Mouse (Mus musculus) embryonic facial prominence, embryonic 13.5 days (tissue): ENCODE measurements around the gene Rbbp6. TPM values are rescaled to one million over a fixed set of nuclear protein-coding genes. Genes with fewer than 3 reads are reported as not detected.

Experiments
- ATAC-seq: fragments of 200-750 bp; cut with Nextera tagmentation; 2 replicates; pipeline ENCODE4 v1.8.0; 2017; ENCODE audit warnings: low read depth; ENCODE audit not compliant: insufficient number of reproducible peaks, insufficient read depth, low FRiP score, low TSS enrichment
- H3K27ac ChIP-seq: fragments of 300-500 bp; sonication (generic); 2 replicates; pipeline ENCODE4 v1.5.1; 2015; ENCODE audit warnings: moderate library complexity, mild to moderate bottlenecking, inconsistent platforms
- H3K27me3 ChIP-seq: fragments of 300-500 bp; sonication (generic); 2 replicates; pipeline ENCODE4 v1.6.1; 2015; ENCODE audit warnings: mild to moderate bottlenecking, inconsistent platforms
- H3K36me3 ChIP-seq: fragments of 300-500 bp; sonication (generic); 2 replicates; pipeline ENCODE4 v1.6.1; 2015; ENCODE audit warnings: mild to moderate bottlenecking, inconsistent platforms
- H3K4me1 ChIP-seq: fragments of 300-500 bp; sonication (generic); 2 replicates; pipeline ENCODE4 v1.6.1; 2015; ENCODE audit warnings: inconsistent platforms
- H3K4me2 ChIP-seq: fragments of 300-500 bp; sonication (generic); 2 replicates; pipeline ENCODE4 v1.6.1; 2015; ENCODE audit warnings: moderate library complexity, mild to moderate bottlenecking, inconsistent platforms
- H3K4me3 ChIP-seq: fragments of 300-500 bp; sonication (generic); 2 replicates; pipeline ENCODE4 v1.5.1; 2015; ENCODE audit warnings: mild to moderate bottlenecking, inconsistent platforms
- H3K9ac ChIP-seq: fragments of 300-500 bp; sonication (generic); 2 replicates; pipeline ENCODE4 v1.6.1; 2015; ENCODE audit warnings: mild to moderate bottlenecking, inconsistent platforms
- H3K9me3 ChIP-seq: fragments of 300-500 bp; sonication (generic); 2 replicates; pipeline ENCODE4 v1.6.1; 2016; ENCODE audit warnings: inconsistent platforms
- WGBS: fragments of 180-500 bp; shearing (Covaris S2); methylation state at CpG from one replicate; pipeline ENCODE4 v1.1.7; 2015; ENCODE audit warnings: mixed read lengths; 5-methylcytosine and 5-hydroxymethylcytosine counted together
- polyA plus RNA-seq: library from polyadenylated mRNA; unstranded; fragments of >200 nt; fragmentation: Nextera tagmentation; extraction: Ambion mirVana; gene quantifications from 2 replicates; pipeline ENCODE4 v1.2.1, GENCODE M21; 2015

Gene Rbbp6
- polyA plus RNA-seq, 1 experiment from 2014 or later, result 41.0 TPM

DNA sequence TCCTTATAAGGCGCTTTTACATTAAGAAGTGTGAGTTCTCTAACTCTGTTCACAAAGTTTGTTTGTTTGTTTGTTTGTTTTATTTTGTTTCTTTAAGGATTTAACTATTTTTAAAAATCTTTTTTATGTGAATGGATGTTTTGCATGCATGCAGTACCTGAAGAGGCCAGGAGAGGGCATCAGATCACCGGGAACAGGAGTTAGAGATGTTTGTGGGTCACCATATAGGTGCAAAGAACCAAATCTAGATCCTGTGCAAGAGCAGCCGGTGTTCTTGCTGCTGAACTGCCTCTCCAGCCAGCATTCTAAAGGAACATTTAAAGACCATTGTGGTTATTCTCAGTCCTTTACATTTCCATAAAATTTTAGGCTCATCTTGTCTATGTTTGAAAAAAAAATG is 52.1 kb downstream of the Rbbp6 start:
- no peak for ATAC-seq
- no peaks in the 10 kb centered on the region for H3K9me3 ChIP-seq
- H3K9ac ChIP-seq, result no peak overlapping the region
- no peak overlapping the region for H3K4me3 ChIP-seq
- 35% methylated on average over 3 of the region's 3 CpGs for WGBS
- H3K27me3 ChIP-seq, result no peaks in the 10 kb centered on the region
- H3K27ac ChIP-seq, result no peak overlapping the region
- no peaks in the 10 kb centered on the region for H3K4me1 ChIP-seq
- no peak overlapping the region for H3K4me2 ChIP-seq
- no peaks in the 10 kb centered on the region for H3K36me3 ChIP-seq

DNA sequence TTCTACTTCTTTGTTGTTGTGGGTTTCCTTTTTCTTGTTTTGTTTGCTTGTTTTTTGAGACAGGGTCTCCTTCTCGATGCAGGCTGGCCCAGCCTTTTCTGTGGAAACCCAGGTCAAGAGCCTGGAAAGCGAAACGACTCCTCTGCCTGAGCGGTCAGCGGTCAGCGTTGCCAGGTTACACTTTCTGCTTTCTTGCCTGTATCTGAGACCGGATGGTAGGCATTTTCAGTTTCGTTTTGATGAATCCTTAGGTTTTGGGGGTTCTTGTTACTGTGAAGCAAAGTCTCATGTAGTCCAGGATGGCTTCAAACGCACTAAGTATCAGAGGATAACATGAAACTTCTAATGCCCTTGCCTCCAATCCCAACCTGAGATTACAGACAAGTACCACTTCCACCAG is 59.6 kb downstream of the Rbbp6 start:
- Histone ChIP-seq H3K4me2 (no peak overlapping the region), H3K36me3 (no peaks in the 10 kb centered on the region), H3K9me3 (no peaks in the 10 kb centered on the region), H3K27me3 (no peaks in the 10 kb centered on the region), H3K4me3 (no peak overlapping the region), H3K4me1 (no peaks in the 10 kb centered on the region; the same call in 1 of the 2 replicates), H3K9ac (no peak overlapping the region), H3K27ac (no peak overlapping the region)
- no peak for ATAC-seq
- WGBS, result 74% methylated on average over 9 of the region's 9 CpGs

DNA sequence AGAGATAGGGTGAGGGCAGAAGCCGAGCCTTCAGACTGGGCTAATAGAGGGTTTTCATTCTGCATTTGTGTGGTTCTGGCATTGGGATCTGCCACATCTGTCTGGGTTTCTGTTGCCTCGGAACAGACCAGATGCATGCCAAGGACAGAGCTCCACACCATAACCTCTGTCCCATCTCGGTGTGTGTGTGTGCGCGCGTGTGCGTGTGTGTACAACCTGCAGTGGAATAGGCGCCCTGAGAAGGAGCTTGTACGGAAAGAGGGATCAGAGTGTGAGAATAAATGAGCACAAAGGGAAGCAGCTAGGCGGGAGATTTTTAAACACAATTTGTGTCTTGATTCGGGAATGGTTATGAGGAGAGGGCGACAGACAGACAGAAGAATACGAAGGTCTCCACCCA is 64.8 kb downstream of the Rbbp6 start:
- Histone ChIP-seq H3K27me3 (no peaks in the 10 kb centered on the region), H3K36me3 (no peaks in the 10 kb centered on the region), H3K9ac (0 out of 2 replicates have a peak overlapping the region, but pooled peaks have one; percentile 67), H3K4me3 (peak overlapping the region; percentile 43), H3K9me3 (no peaks in the 10 kb centered on the region), H3K4me1 (peaks cover 17% of the 10 kb centered on the region), H3K27ac (peak overlapping the region; percentile 60; the same call in 1 of the 2 replicates), H3K4me2 (peak overlapping the region; percentile 88)
- ATAC-seq, result no peak
- 18% methylated on average over 13 of the region's 13 CpGs for WGBS

DNA sequence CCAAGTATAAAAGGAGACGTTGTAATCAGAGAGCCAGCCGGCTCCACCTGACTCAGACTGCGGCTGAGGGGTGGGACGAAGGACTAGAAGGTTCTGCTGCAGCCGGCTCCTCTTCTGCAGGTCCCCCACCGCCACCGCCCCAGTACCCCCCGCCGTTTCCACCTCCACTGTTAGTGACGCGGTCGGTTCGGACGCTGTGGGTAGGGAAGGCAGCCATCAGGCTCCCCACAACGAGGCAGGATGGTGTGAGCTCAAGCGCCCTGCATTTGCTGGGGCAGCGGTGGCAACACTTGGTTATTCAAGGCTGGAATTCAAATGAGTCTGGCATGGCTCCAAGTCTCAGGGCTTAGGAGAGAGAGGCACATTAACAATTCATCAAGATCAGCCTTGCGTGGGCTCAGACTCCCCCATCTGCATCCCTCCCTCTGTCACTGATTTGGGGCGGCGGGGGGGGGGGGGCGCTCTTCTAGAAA is 65.3 kb downstream of the Rbbp6 start:
- Histone ChIP-seq H3K36me3 (no peaks in the 10 kb centered on the region), H3K9me3 (no peaks in the 10 kb centered on the region), H3K4me3 (peak overlapping the region; percentile 43), H3K27me3 (no peaks in the 10 kb centered on the region), H3K4me1 (peaks cover 17% of the 10 kb centered on the region), H3K27ac (0 out of 2 replicates have a peak overlapping the region, but pooled peaks have one; percentile 60), H3K9ac (peak overlapping the region; percentile 67), H3K4me2 (peak overlapping the region; percentile 88)
- peak; percentile 59; the same call in 1 of the 2 replicates for ATAC-seq
- 0% methylated on average over 21 of the region's 21 CpGs for WGBS

DNA sequence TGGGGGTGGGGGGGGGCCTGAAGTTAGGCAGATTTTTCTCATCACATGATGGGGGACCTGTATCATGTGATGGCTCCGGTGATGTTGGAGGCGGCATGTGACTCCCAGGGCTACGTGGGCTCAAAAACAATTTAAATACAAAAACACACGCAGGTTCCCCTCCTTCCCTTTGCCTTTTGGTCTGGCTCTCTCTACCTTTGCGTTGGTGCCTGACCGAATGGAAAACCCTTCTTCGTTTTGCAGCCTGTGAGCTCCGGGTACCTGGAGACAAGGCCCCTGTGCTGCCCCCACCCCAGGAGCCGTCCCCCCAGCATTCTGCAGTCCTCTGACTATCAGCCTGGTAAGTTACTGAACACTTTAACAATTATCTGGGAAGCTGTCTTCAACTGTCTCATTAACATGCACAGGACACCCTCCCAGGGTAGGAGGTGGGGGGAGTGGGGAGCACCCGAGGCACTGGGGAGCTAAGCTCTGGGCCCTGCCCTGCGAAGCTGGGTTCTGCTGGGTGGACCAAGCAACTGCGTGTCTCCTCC is 65.8 kb downstream of the Rbbp6 start:
- Histone ChIP-seq H3K4me2 (peak overlapping the region; percentile 88), H3K9ac (peak overlapping the region; percentile 67), H3K9me3 (no peaks in the 10 kb centered on the region), H3K36me3 (no peaks in the 10 kb centered on the region), H3K27me3 (no peaks in the 10 kb centered on the region), H3K4me3 (peak overlapping the region; percentile 43), H3K4me1 (peaks cover 17% of the 10 kb centered on the region), H3K27ac (no peak overlapping the region)
- peak; percentile 43; the same call in 1 of the 2 replicates for ATAC-seq
- 4% methylated on average over 12 of the region's 12 CpGs for WGBS

DNA sequence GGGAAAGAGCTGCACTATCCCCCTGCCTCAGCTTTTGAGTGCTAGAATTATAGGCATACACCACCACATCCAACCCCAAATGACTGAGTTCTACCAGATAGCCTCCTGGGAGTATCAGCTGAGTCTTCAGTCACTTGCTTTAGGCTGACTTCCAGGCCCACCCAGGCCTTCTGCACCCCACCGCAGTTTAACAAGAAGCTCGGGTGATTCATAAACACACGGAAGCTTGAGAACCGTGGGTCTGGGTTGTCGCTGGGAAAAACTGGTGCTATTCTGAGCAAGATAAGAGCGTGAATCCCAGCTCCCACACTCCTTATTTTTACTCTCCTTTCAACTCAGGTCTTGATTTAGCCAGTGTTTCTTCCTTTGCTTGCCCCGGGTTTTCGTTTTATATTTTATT is 69.8 kb downstream of the Rbbp6 start:
- no peaks in the 10 kb centered on the region for H3K9me3 ChIP-seq
- no peak for ATAC-seq
- peaks cover 16% of the 10 kb centered on the region for H3K4me1 ChIP-seq
- WGBS, result 79% methylated on average over 8 of the region's 8 CpGs
- no peaks in the 10 kb centered on the region for H3K27me3 ChIP-seq
- no peak overlapping the region for H3K4me2 ChIP-seq
- H3K27ac ChIP-seq, result no peak overlapping the region
- H3K9ac ChIP-seq, result no peak overlapping the region
- no peaks in the 10 kb centered on the region for H3K36me3 ChIP-seq
- no peak overlapping the region for H3K4me3 ChIP-seq

DNA sequence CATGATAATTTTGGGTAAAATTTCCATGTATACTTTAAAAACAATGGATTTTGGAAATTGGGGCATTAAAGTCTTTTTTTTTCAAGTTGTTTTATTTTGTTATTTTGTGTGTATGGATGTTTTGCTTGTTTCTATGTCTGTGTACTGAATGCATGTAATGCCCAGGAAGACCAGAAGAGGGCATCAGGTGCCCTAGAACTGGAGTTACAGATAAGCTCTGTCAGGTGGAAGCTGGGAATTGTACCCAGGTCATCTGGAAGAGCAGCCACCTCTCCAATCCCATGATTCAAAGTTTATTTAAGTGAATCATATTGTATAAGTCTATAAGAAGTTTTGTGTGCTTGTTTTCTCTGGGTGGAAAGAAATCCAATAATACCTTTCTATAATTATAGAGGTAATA is 73.8 kb downstream of the Rbbp6 start:
- H3K9me3 ChIP-seq, result no peaks in the 10 kb centered on the region
- no peak overlapping the region for H3K4me3 ChIP-seq
- no peak for ATAC-seq
- H3K36me3 ChIP-seq, result no peaks in the 10 kb centered on the region
- no peak overlapping the region for H3K9ac ChIP-seq
- no peak overlapping the region for H3K4me2 ChIP-seq
- H3K27me3 ChIP-seq, result no peaks in the 10 kb centered on the region
- no peaks in the 10 kb centered on the region for H3K4me1 ChIP-seq
- no peak overlapping the region for H3K27ac ChIP-seq

DNA sequence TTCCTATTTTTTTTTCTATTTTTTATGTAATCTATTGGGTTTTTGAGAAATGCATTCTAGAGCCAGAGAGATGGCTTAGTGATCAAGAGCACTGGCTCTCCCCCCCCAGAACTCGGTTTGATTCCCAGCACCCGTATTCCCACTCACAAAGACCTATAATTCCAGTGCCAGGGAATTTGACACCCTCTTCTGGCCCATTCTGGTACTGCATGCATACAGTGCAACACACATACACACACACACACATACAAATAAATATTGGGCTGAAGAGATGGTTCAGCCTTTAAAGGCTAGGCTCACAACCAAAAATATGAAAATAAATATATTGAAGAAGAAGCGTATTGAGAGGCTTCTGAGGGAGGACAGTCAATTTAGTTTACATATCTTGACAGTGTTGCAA is 79.7 kb downstream of the Rbbp6 start:
- ATAC-seq, result no peak
- 96% methylated on average over 3 of the region's 3 CpGs for WGBS

DNA sequence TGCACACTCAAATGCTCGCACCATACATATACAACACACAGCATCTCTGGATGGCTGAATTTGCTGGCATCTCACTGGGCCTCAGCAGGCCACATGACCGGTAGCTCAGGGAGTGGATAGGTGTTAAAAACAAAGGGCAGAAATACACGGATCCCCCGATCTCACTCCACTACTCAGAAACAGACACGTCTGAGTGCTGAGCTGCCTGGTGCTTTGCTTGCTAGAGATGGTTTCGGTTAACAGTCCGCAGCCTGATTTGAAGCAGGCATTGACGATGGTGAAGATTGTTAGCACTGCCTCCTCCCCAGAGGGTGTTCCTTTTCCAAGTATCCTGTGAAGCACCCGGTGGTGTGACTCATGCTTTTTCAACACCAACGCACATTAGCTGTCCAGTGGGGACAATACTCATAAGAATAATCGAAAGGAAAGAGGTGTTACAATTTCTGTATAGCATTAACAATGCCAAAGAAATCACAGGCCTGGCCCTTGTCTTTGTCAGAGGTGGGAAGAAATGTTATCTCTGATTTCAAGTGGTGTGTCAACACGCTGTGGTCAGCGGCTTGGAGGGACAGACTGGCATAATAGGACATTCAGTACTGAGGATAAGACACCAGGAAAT is 81.1 kb downstream of the Rbbp6 start:
- H3K27ac ChIP-seq, result no peak overlapping the region
- no peak overlapping the region for H3K4me2 ChIP-seq
- H3K9ac ChIP-seq, result 0 out of 2 replicates have a peak overlapping the region, but pooled peaks have one; percentile 44
- ATAC-seq, result no peak
- peaks cover 5% of the 10 kb centered on the region; the same call in 1 of the 2 replicates for H3K4me1 ChIP-seq
- no peak overlapping the region for H3K4me3 ChIP-seq
- no peaks in the 10 kb centered on the region for H3K36me3 ChIP-seq
- WGBS, result 48% methylated on average over 13 of the region's 13 CpGs
- no peaks in the 10 kb centered on the region for H3K9me3 ChIP-seq
- H3K27me3 ChIP-seq, result no peaks in the 10 kb centered on the region

More for the DNA sequence above, 79.7 kb downstream of the Rbbp6 start:
- Histone ChIP-seq H3K36me3 (no peaks in the 10 kb centered on the region), H3K4me3 (no peak overlapping the region), H3K4me1 (peaks cover 5% of the 10 kb centered on the region; the same call in 1 of the 2 replicates), H3K27ac (no peak overlapping the region), H3K9me3 (no peaks in the 10 kb centered on the region), H3K9ac (no peak overlapping the region), H3K27me3 (no peaks in the 10 kb centered on the region), H3K4me2 (no peak overlapping the region)

Other genes with a start within 250 kb of the Rbbp6 start
- gene Tnrc6a, start 158.2 kb downstream of the Rbbp6 start, polyA plus RNA-seq, result 58.6 and 68.3 TPM in 2 replicates
- gene Slc5a11, start 249.1 kb downstream of the Rbbp6 start, polyA plus RNA-seq, result 0.25 TPM in 1 of 2 replicates, not detected in the other